Mouse (Mus musculus): ENCODE measurements around the gene Gimd1.

Gimd1 gene

GRCm38 (mm10) chr3:132629601-132630239, at the start of gene Gimd1:
TSS of gene Gimd1 (plus strand) at chr3:132629820.
- no peak for DNase-seq (ENCODE audit: low spot score in 2 of 2)

- DNase-seq (ENCODE audit: low spot score in 2 of 2), result no peak
Observed at GRCm38 (mm10) chr3:132581198-132581597, 48.4 kb upstream of the Gimd1 start.

DNA sequence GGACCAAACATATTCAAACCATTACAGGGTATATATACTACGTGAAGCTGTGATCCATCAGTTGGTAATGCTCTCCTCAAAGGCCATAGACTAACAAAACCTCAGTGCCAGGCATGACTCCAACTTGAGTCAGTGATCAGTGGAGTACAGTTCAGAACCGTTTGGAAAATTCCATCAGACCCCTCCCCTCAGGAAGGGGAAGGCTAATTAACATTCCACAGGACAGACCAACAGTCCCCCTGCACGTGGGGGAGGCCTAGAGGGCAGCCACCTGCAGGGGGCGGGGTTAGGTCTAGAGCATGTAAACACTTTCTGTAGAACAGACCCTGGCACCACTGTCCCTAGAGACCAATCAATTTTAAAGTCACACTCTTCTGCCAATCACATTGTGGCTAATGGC, 47.3 kb upstream of the Gimd1 start:
- DNase-seq (ENCODE audit: low spot score in 2 of 2), result no peak

GRCm38 (mm10) chr3:132585122-132585972, 44.3 kb upstream of the Gimd1 start:
- DNase-seq (ENCODE audit: low spot score in 2 of 2), result no peak

DNA sequence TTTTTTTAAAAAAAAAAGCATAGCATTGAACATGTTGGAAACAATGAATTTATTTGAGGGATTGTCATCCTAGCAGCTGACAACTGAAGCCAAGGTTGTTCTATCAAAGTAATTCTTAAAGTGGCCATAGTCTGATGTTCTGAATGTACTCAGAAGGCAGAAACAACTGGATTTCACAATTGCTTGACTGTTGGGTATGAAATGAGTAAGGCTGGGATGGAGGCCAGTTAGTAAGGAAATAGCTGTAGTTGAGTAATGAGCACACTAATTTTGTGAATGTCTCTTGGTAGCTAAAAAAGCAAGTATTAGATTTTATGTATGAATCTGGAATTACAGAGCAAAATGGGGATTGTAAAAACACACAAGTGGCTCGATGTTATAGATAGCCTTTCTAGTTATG, 41.5 kb upstream of the Gimd1 start:
- no peak for DNase-seq (ENCODE audit: low spot score in 2 of 2)

DNA sequence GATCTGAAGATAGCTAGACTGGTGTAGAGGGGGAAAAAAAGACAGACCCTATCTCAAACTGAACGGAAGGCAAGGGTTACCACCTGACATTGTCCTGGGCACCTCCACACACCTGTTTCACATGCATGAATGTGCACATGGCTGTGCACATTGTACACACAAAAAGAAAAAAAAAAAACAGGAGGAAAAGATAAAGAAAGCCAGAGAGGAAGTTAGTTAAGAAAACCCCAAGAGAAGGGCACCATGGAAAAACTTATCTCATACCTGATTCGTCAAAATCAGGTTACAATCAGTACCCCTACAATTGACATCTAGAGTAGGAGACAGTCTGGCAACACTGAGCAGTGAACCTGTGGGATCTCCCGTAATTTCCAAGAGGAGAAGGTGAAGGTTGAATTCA, 39.6 kb upstream of the Gimd1 start:
- no peak for DNase-seq (ENCODE audit: low spot score in 2 of 2)

DNA sequence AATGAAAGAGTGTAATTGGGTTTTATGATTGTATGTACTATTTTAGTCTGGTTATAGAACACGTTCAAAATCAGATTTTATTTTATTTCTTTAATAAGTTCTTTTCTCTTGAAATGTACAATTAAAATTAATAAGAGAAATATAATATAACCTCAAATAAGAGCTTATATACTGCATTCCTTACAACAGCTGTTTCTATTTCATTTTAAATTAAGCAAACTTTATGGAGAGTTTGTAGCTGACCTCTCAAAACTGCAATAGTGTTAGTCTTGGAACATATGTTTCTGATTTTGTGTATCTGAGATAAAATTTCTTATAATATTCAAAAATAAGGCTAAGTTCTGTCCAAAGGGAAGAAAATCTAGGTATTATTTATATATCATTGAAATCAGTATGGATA, 39.0 kb upstream of the Gimd1 start:
- DNase-seq (ENCODE audit: low spot score in 2 of 2), result no peak

DNA sequence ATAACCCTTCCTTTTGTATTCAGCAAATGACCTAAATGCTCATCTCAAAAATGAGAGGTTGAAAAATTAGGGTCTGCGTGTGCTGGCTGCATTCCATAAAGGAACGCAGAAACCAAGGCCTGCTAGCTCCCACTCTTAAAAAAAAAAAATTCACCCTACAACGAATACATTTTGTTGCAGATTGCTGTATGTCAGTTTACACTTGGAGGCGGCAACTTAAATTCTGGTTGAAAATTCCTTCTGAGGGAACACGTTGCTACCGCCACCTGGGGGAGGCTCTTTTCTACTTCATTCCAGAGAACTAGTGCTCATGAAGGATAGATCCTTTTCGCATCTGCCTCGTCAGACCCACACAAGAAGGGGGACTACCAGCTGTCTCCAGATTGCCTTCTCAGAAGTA, 879 bp upstream of the Gimd1 start:
- no peak for DNase-seq (ENCODE audit: low spot score in 2 of 2)

GRCm38 (mm10) chr3:132633261-132633660, 3.6 kb downstream of the Gimd1 start:
- no peak for DNase-seq (ENCODE audit: low spot score in 2 of 2)

DNA sequence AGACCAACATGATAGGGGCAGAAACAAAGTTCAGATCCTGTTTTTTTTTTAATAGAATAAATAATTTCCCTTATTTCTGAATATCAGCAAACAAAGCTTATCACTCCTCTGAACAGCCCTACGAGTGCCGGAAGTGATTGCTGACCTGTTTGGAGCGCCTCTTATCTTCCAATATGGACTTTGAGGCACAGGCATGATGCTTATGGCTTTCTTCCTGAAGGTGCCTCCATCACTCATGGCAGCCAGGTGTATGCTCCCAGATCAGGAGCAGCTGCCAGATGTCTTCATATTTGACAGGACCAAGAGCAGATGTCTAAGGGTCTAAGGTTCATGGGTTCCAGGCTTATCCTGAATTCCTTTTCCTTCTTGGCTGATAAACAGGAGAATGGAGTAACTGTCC, 7.5 kb downstream of the Gimd1 start:
- DNase-seq (ENCODE audit: low spot score in 2 of 2), result no peak

GRCm38 (mm10) chr3:132644071-132644470, 14.5 kb downstream of the Gimd1 start:
- no peak for DNase-seq (ENCODE audit: low spot score in 2 of 2)

DNA sequence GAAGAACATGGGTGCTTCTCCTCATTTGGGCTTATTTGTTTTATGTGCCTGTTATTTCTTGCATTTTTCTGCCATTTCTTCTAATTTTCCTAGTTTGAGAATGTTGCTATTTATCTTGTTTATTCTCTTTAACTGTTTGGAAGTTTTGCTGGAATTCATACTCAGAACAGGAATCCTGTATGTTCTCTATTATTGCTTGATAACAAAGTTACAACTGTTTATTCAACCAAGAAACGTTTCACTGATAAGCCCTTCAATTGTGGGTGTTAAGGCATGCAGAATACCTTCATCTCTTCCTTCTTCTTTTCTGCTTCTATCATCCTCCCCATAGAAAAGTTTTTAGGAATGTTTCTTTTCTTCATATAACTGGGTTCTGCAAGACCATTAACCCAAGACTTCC, 17.2 kb downstream of the Gimd1 start:
- DNase-seq (ENCODE audit: low spot score in 2 of 2), result no peak

- DNase-seq (ENCODE audit: low spot score in 2 of 2), result no peak
Observed at GRCm38 (mm10) chr3:132649368-132649767, 19.7 kb downstream of the Gimd1 start.

DNA sequence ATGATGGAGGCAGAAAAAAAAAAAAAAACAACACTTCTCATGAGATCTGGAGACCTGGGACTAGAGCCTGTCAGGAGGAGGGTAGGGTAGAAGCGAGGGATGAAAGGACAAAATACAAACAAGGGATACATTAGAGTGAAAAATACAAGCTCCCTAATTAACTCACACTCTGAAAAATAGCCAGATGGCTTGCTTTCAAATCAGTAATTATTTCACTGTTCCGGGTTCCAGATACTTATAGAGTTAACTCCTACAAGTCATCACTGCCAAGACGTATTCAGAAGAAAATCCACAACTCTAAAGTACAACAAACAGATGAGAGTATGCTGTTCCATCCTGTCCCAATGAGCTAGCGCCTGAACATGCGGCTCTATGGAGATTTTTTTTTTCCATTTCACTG, 20.6 kb downstream of the Gimd1 start:
- DNase-seq (ENCODE audit: low spot score in 2 of 2), result no peak

- no peak for DNase-seq (ENCODE audit: low spot score in 2 of 2)
Observed at GRCm38 (mm10) chr3:132651776-132652175, 22.2 kb downstream of the Gimd1 start.

- DNase-seq (ENCODE audit: low spot score in 2 of 2), result no peak
Observed at GRCm38 (mm10) chr3:132653959-132654358, 24.3 kb downstream of the Gimd1 start.

DNA sequence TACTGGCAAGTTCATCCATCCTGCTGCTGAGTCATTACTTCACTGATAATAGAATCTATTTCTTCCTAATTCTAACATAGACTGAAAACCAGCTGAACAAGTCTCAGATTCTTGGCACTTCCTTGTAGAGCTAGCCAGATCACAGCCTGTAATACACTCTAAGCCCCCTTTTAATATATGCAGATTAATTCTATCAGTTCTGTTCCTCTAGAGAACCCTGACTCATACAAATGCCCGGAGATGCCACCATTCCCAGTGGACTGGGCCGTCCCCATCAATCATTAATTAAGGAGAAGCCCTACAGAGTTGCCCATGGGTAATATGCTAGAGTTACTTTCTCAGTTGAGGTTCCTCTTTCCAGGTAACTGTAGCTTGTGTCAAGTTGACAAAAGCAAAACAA, 26.3 kb downstream of the Gimd1 start:
- no peak for DNase-seq (ENCODE audit: low spot score in 2 of 2)

GRCm38 (mm10) chr3:132677494-132677893, 47.9 kb downstream of the Gimd1 start:
- no peak for DNase-seq (ENCODE audit: low spot score in 2 of 2)

- peak; percentile 77 to 87 for DNase-seq (ENCODE audit: low spot score in 2 of 2)
Observed at GRCm38 (mm10) chr3:132683447-132684230, 54.0 kb downstream of the Gimd1 start, which contains the start of gene Tbck. TSS of gene Tbck (plus strand) at chr3:132684144.

- DNase-seq (ENCODE audit: low spot score in 2 of 2), result no peak
Observed at GRCm38 (mm10) chr3:132684231-132684928, 54.8 kb downstream of the Gimd1 start, which contains the start of gene Aimp1. TSS of gene Aimp1 (minus strand) at chr3:132684370.

Measured in spleen, postnatal 14 days (tissue).